Mouse (Mus musculus): ENCODE measurements at regions not wholly inside any gene's neighbourhood (a gene's known extent, or its start where the extent isn't known, plus 50 kb on each side); places are given as distances from the start of the nearest gene placed in this dataset.

GRCm38 (mm10) chr1:88969630-88970029 lies 100.6 kb upstream of the Sh3bp4 start:
- 91% methylated on average over 3 of the region's 3 CpGs for WGBS
- ATAC-seq (ENCODE audit: low read depth), result no peak
- Histone ChIP-seq H3K4me3 (ENCODE audit: low read length) (no peak overlapping the region), H3K27me3 (ENCODE audit: control insufficient read depth, insufficient read depth, low read depth, low read length) (no peaks in the 10 kb centered on the region), H3K9ac (ENCODE audit: low read length) (no peak overlapping the region), H3K9me3 (ENCODE audit: control insufficient read depth, low read length) (no peaks in the 10 kb centered on the region), H3K27ac (ENCODE audit: low read length) (no peak overlapping the region), H3K4me1 (replicated peaks; ENCODE audit: control insufficient read depth, insufficient read depth, low read length) (no peaks in the 10 kb centered on the region), H3K4me2 (ENCODE audit: low read depth, low read length) (no peak overlapping the region), H3K36me3 (ENCODE audit: control insufficient read depth, insufficient read depth, low read length) (no peaks in the 10 kb centered on the region)

- no peak for ATAC-seq (ENCODE audit: low read depth)
- H3K4me3 ChIP-seq (ENCODE audit: low read length), result no peak overlapping the region
- no peak overlapping the region for H3K4me2 ChIP-seq (ENCODE audit: low read depth, low read length)
- no peaks in the 10 kb centered on the region for H3K4me1 ChIP-seq (replicated peaks; ENCODE audit: control insufficient read depth, insufficient read depth, low read length)
- H3K36me3 ChIP-seq (ENCODE audit: control insufficient read depth, insufficient read depth, low read length), result no peaks in the 10 kb centered on the region
- no peak overlapping the region for H3K9ac ChIP-seq (ENCODE audit: low read length)
- H3K9me3 ChIP-seq (ENCODE audit: control insufficient read depth, low read length), result no peaks in the 10 kb centered on the region
- no peak overlapping the region for H3K27ac ChIP-seq (ENCODE audit: low read length)
- H3K27me3 ChIP-seq (ENCODE audit: control insufficient read depth, insufficient read depth, low read depth, low read length), result no peaks in the 10 kb centered on the region
- WGBS, result 81% methylated on average over 8 of the region's 8 CpGs
Observed at GRCm38 (mm10) chr1:88976101-88976500, 94.1 kb upstream of the Sh3bp4 start.

DNA sequence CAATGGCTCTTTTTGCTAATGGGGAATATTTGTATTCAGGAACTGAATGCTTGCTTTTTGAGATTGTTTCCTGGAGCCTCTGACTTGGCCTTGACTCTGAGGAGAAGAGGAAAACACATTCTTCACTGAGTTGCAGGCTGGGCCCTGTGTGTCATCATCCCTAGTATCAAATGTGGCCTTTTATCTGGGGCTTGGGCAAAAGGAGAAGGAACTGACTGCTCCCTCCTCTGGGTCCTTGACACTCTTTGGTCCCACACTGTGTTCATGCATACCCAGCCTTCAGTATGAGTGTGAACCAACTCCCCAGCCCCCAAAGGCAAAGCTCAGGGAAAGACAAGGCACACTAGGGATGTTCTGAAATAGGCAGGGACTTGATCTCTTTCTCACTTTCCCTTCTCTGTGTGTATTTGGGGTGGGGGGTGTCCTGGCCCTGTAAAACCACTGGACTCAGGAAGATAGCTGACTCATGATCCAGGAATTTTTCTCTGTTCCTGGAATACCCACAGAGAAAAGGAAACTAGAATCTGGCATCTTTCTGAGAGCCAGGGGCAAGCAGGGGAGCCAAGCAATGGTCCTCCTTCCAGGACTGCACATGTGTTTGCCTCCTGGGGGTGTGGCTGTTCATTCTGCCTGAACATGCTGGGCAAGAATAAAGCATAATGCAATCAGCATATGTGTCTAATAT lies 82.1 kb upstream of the Sh3bp4 start:
- Histone ChIP-seq H3K27ac (ENCODE audit: low read length) (no peak overlapping the region), H3K36me3 (ENCODE audit: control insufficient read depth, insufficient read depth, low read length) (no peaks in the 10 kb centered on the region), H3K4me3 (ENCODE audit: low read length) (no peak overlapping the region), H3K9me3 (ENCODE audit: control insufficient read depth, low read length) (no peaks in the 10 kb centered on the region), H3K27me3 (ENCODE audit: control insufficient read depth, insufficient read depth, low read depth, low read length) (no peaks in the 10 kb centered on the region), H3K9ac (ENCODE audit: low read length) (no peak overlapping the region), H3K4me2 (ENCODE audit: low read depth, low read length) (no peak overlapping the region), H3K4me1 (replicated peaks; ENCODE audit: control insufficient read depth, insufficient read depth, low read length) (0 out of 2 replicates have a peak, but pooled peaks cover 2% of the 10 kb centered on the region)
- no peak for ATAC-seq (ENCODE audit: low read depth)

DNA sequence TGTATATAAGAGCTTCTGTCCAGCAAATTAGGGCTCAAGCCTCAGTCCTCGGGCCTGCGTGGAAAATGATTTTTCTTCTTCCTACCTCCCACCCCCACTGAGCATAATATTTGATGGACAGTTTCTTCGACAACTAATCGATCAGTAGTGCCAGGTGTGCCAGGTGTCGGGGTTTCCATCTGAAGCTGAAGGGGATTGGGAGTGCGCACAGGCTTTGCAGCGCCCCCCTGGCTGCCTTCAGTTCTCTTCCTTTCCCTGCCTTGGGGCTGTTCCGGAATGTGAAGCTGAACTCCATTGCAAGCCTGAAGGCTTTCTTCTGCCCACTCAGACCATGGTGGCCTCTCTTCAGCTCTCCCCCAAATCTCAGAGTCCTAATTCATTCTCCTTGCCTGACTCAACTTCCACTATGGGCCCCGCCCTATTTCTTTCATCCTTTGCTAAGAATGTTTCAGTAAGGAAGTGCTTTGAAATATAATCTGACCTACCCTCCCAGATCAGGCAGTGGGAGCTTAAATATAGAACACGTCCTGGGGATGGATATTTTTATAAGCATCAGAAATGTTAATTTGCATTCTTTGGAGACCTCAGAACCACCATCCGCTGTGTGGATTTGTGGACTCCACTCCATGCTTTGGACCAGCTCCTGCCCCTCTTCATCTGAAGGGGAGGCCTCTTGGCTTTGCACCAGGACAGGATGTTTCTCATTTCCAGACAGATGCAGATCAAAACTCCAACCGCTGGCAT lies 75.5 kb upstream of the Sh3bp4 start:
- Histone ChIP-seq H3K27ac (ENCODE audit: low read length) (no peak overlapping the region), H3K36me3 (ENCODE audit: control insufficient read depth, insufficient read depth, low read length) (no peaks in the 10 kb centered on the region), H3K4me1 (replicated peaks; ENCODE audit: control insufficient read depth, insufficient read depth, low read length) (peaks cover 6% of the 10 kb centered on the region; the same call in 1 of the 2 replicates), H3K9ac (ENCODE audit: low read length) (no peak overlapping the region), H3K4me2 (ENCODE audit: low read depth, low read length) (no peak overlapping the region), H3K4me3 (ENCODE audit: low read length) (no peak overlapping the region), H3K27me3 (ENCODE audit: control insufficient read depth, insufficient read depth, low read depth, low read length) (no peaks in the 10 kb centered on the region), H3K9me3 (ENCODE audit: control insufficient read depth, low read length) (no peaks in the 10 kb centered on the region)
- ATAC-seq (ENCODE audit: low read depth), result peak; percentile 61; the same call in 1 of the 2 replicates
- 53% methylated on average over 12 of the region's 12 CpGs for WGBS

DNA sequence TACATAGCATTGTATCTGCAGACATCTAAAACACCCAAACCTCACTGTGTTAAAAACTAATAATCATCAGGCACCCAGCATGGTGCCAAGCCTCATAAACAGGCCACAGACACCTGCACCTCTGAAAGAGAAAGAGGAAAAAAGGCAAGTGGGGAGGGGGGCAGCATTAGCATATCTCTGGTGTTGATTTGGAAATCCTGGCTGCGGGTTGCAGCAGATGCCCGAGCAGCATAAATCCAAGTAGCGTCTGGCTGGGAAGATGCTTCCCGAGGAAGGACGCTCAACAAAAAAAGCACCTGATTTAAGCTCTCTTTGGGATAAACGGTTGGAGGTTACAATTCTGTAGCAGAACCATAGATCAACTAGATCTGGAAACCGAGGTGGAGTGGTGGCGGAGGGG lies 74.3 kb upstream of the Sh3bp4 start:
- no peak for ATAC-seq (ENCODE audit: low read depth)
- H3K4me2 ChIP-seq (ENCODE audit: low read depth, low read length), result no peak overlapping the region
- H3K4me1 ChIP-seq (replicated peaks; ENCODE audit: control insufficient read depth, insufficient read depth, low read length), result peaks cover 6% of the 10 kb centered on the region; the same call in 1 of the 2 replicates

GRCm38 (mm10) chr1:88996657-88997056 lies 73.6 kb upstream of the Sh3bp4 start:
- Histone ChIP-seq H3K27ac (ENCODE audit: low read length) (no peak overlapping the region), H3K36me3 (ENCODE audit: control insufficient read depth, insufficient read depth, low read length) (no peaks in the 10 kb centered on the region), H3K4me1 (replicated peaks; ENCODE audit: control insufficient read depth, insufficient read depth, low read length) (peaks cover 6% of the 10 kb centered on the region; the same call in 1 of the 2 replicates), H3K4me2 (ENCODE audit: low read depth, low read length) (no peak overlapping the region), H3K9me3 (ENCODE audit: control insufficient read depth, low read length) (no peaks in the 10 kb centered on the region), H3K27me3 (ENCODE audit: control insufficient read depth, insufficient read depth, low read depth, low read length) (no peaks in the 10 kb centered on the region), H3K4me3 (ENCODE audit: low read length) (no peak overlapping the region), H3K9ac (ENCODE audit: low read length) (no peak overlapping the region)
- no peak for ATAC-seq (ENCODE audit: low read depth)
- 65% methylated on average over 7 of the region's 7 CpGs for WGBS

More for the DNA sequence above, 74.3 kb upstream of the Sh3bp4 start:
- Histone ChIP-seq H3K36me3 (ENCODE audit: control insufficient read depth, insufficient read depth, low read length) (no peaks in the 10 kb centered on the region), H3K4me3 (ENCODE audit: low read length) (no peak overlapping the region), H3K9me3 (ENCODE audit: control insufficient read depth, low read length) (no peaks in the 10 kb centered on the region), H3K27ac (ENCODE audit: low read length) (no peak overlapping the region), H3K27me3 (ENCODE audit: control insufficient read depth, insufficient read depth, low read depth, low read length) (no peaks in the 10 kb centered on the region), H3K9ac (ENCODE audit: low read length) (no peak overlapping the region)
- WGBS, result 49% methylated on average over 8 of the region's 8 CpGs

DNA sequence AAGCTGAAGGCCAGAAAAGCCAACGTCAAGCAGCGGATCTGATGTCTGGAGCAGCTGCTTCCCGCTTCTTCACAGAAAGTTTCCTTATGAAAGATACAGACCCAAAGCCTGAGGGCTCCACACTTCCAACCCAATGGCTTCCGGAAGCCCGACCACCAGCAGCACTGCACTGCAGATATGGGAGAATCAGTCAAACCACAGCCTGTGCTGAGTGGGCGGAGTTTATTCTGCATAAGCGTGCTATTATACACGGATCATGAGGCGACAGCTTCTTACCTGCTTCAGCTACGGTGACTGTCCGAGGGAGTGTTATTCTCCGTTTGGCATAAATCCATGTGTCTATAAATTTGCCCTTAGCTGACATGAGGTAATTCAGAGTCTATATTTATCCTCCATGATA lies 72.4 kb upstream of the Sh3bp4 start:
- H3K9me3 ChIP-seq (ENCODE audit: control insufficient read depth, low read length), result no peaks in the 10 kb centered on the region
- no peaks in the 10 kb centered on the region for H3K36me3 ChIP-seq (ENCODE audit: control insufficient read depth, insufficient read depth, low read length)
- H3K27ac ChIP-seq (ENCODE audit: low read length), result no peak overlapping the region
- H3K4me1 ChIP-seq (replicated peaks; ENCODE audit: control insufficient read depth, insufficient read depth, low read length), result peaks cover 6% of the 10 kb centered on the region; the same call in 1 of the 2 replicates
- no peak overlapping the region for H3K4me3 ChIP-seq (ENCODE audit: low read length)
- H3K27me3 ChIP-seq (ENCODE audit: control insufficient read depth, insufficient read depth, low read depth, low read length), result no peaks in the 10 kb centered on the region
- H3K9ac ChIP-seq (ENCODE audit: low read length), result no peak overlapping the region
- WGBS, result 74% methylated on average over 12 of the region's 12 CpGs
- H3K4me2 ChIP-seq (ENCODE audit: low read depth, low read length), result no peak overlapping the region
- ATAC-seq (ENCODE audit: low read depth), result no peak

GRCm38 (mm10) chr1:89002326-89002725 lies 67.9 kb upstream of the Sh3bp4 start:
- Histone ChIP-seq H3K4me1 (replicated peaks; ENCODE audit: control insufficient read depth, insufficient read depth, low read length) (no peaks in the 10 kb centered on the region), H3K36me3 (ENCODE audit: control insufficient read depth, insufficient read depth, low read length) (no peaks in the 10 kb centered on the region), H3K4me3 (ENCODE audit: low read length) (no peak overlapping the region), H3K9me3 (ENCODE audit: control insufficient read depth, low read length) (no peaks in the 10 kb centered on the region), H3K4me2 (ENCODE audit: low read depth, low read length) (no peak overlapping the region), H3K27me3 (ENCODE audit: control insufficient read depth, insufficient read depth, low read depth, low read length) (no peaks in the 10 kb centered on the region), H3K9ac (ENCODE audit: low read length) (no peak overlapping the region), H3K27ac (ENCODE audit: low read length) (no peak overlapping the region)
- WGBS, result 80% methylated on average over 3 of the region's 3 CpGs
- ATAC-seq (ENCODE audit: low read depth), result no peak

DNA sequence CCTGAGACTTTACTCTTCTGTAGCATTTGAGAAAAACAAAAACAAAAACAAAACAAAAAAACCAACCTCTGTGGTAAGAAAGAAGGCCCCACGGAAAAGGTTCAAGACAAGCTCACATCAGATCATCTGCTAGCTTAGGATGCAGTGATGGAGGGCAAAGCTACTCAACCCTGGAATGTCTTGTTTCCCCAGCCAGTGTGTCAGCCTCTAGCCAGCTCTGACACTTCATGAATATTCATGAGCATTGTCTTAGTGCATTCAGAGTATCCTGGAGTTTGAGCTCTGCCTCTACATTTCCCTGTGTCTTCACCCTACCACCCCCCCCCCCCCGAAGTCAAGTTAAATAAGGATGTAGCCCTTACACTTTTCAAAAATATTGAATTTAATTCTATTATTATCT lies 66.5 kb upstream of the Sh3bp4 start:
- Histone ChIP-seq H3K4me3 (ENCODE audit: low read length) (no peak overlapping the region), H3K36me3 (ENCODE audit: control insufficient read depth, insufficient read depth, low read length) (no peaks in the 10 kb centered on the region), H3K4me2 (ENCODE audit: low read depth, low read length) (no peak overlapping the region), H3K27me3 (ENCODE audit: control insufficient read depth, insufficient read depth, low read depth, low read length) (no peaks in the 10 kb centered on the region), H3K9me3 (ENCODE audit: control insufficient read depth, low read length) (no peaks in the 10 kb centered on the region), H3K9ac (ENCODE audit: low read length) (no peak overlapping the region), H3K4me1 (replicated peaks; ENCODE audit: control insufficient read depth, insufficient read depth, low read length) (no peaks in the 10 kb centered on the region), H3K27ac (ENCODE audit: low read length) (no peak overlapping the region)
- WGBS, result 79% methylated on average over 2 of the region's 2 CpGs
- ATAC-seq (ENCODE audit: low read depth), result no peak

Measured in lung, embryonic 16.5 days (tissue).